Mouse (Mus musculus): Measurements from ENCODE around the gene Rab3gap2. TPM values are rescaled to one million over a fixed set of nuclear protein-coding genes. Genes with fewer than 3 reads are reported as not detected.
A peak's percentile ranks its signal among the peaks of the same experiment; 100 is the strongest.
"Not testable (repeated sequence)": the region's sequence is repeated elsewhere in the genome, so short reads cannot be mapped to it uniquely, and the experiment has no call there.

Gene Rab3gap2
- polyA plus RNA-seq, 1 experiment = 23.6 TPM

DNA sequence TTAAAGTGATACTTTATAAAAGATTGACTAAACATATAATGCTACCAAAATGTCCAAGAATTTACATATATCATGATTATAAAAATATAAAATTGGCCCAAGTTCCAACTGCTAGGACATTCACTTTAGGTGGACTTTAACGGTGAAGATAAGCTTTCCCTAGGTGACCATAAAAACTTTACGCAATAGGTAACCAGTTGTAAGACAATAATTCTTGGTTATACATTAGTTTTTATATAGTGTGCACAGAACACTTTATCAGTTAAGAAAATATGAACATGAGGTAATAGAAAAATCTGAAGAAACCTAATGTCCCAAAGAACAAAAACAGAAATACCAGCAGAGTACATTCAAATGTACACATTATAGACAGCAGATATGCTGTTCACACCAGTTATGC, 104.4 kb downstream of the Rab3gap2 start:
- no peaks in the 10 kb centered on the region for H3K27me3 ChIP-seq (ENCODE audit: control insufficient read depth, insufficient read depth, low read length)
- H3K27ac ChIP-seq (ENCODE audit: insufficient read depth, low read depth, low read length) = peak overlapping the region; percentile 100
- H3K36me3 ChIP-seq (ENCODE audit: control insufficient read depth, insufficient read depth, low read length) = peaks cover 20% of the 10 kb centered on the region
- H3K4me1 ChIP-seq (ENCODE audit: control insufficient read depth, insufficient read depth, insufficient read length, low read length) = peaks cover 22% of the 10 kb centered on the region
- TF ChIP-seq POLR2A (IDR thresholded peaks at IDR 0.05; ENCODE audit: low read depth, low read length) (no peak), CTCF (IDR thresholded peaks at IDR 0.05; ENCODE audit: extremely low read depth, insufficient read length, insufficient replicate concordance, low read depth, low read length) (no peak)
- no peak overlapping the region for H3K4me3 ChIP-seq (ENCODE audit: low read depth, low read length)
- 41% methylated on average over 2 of the region's 2 CpGs for WGBS

DNA sequence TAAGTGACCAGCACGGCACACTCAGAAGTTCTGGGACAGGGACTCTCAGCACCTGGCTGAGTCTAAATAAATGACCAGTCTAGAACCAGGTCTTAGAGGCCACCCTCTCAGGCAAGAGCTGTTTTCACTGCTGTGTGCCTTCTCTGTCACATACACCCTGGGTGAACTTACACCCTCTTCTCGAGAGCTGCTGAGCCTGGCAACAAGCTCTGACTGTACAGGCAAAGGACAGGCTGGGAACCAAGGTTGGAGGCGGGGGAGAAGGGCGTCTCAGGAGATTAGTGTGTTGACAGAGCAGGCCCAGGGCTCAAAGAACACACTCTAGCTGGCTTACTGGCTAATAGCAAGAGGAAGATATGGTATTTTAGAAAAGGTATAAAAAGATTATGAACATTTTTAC, 105.0 kb downstream of the Rab3gap2 start:
- peak overlapping the region; percentile 100 for H3K27ac ChIP-seq (ENCODE audit: insufficient read depth, low read depth, low read length)
- TF ChIP-seq CTCF (IDR thresholded peaks at IDR 0.05; ENCODE audit: extremely low read depth, insufficient read length, insufficient replicate concordance, low read depth, low read length) = no peak
- peak; percentile 69; the same call in 1 of the 2 replicates for TF ChIP-seq POLR2A (IDR thresholded peaks at IDR 0.05; ENCODE audit: low read depth, low read length)
- H3K4me1 ChIP-seq (ENCODE audit: control insufficient read depth, insufficient read depth, insufficient read length, low read length) = peaks cover 22% of the 10 kb centered on the region
- 34% methylated on average over 4 of the region's 4 CpGs for whole genome bisulfite sequencing
- no peak overlapping the region for H3K4me3 ChIP-seq (ENCODE audit: low read depth, low read length)
- no peaks in the 10 kb centered on the region for H3K27me3 ChIP-seq (ENCODE audit: control insufficient read depth, insufficient read depth, low read length)
- peaks cover 24% of the 10 kb centered on the region for H3K36me3 ChIP-seq (ENCODE audit: control insufficient read depth, insufficient read depth, low read length)

DNA sequence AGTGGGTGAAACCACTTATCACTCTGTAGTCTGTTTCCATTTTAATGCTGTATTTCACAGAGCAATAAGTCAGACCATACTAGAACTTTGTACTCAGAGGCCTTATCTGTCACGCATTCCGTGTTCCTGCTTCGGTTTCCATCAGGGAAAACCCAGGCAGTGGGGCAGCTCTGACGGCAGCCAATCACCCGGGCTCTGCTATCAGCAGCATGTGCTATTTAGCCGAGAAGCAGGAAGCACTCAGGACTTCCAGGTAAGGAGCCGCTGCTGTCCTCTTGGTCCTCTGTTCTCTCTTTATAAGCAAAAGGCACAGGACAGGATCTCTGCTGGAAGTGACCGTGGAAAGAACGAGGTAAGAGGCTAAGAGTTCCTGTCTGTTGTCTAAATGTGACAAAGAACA, 108.0 kb downstream of the Rab3gap2 start:
- no peaks in the 10 kb centered on the region for H3K27me3 ChIP-seq (ENCODE audit: control insufficient read depth, insufficient read depth, low read length)
- H3K27ac ChIP-seq (ENCODE audit: insufficient read depth, low read depth, low read length) = peak overlapping the region; percentile 100
- peak overlapping the region; percentile 80 for H3K4me3 ChIP-seq (ENCODE audit: low read depth, low read length)
- 27% methylated on average over 9 of the region's 9 CpGs for WGBS
- H3K4me1 ChIP-seq (ENCODE audit: control insufficient read depth, insufficient read depth, insufficient read length, low read length) = peaks cover 16% of the 10 kb centered on the region
- peaks cover 28% of the 10 kb centered on the region for H3K36me3 ChIP-seq (ENCODE audit: control insufficient read depth, insufficient read depth, low read length)
- TF ChIP-seq CTCF (IDR thresholded peaks at IDR 0.05; ENCODE audit: extremely low read depth, insufficient read length, insufficient replicate concordance, low read depth, low read length) = no peak
- peak; percentile 97 for TF ChIP-seq POLR2A (IDR thresholded peaks at IDR 0.05; ENCODE audit: low read depth, low read length)

DNA sequence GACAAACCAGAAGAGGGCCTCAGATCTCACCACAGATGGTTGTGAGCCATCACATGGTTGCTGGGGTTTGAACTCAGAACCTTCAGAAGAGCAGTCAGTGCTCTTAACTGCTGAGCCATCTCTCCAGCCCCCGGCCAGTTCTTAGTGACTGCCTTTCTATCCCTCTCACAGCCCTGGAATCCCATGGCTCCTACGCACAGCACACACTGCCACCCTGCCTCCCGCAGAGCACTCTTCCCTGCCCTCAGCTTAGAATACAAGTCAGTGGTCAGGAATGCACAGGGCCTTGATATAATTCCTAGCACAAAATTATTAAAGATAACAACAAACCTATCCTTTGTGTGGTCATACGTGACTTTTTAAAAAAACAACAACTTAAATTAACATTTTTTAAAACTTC, 110.6 kb downstream of the Rab3gap2 start:
- Histone ChIP-seq H3K36me3 (ENCODE audit: control insufficient read depth, insufficient read depth, low read length) (peaks cover 36% of the 10 kb centered on the region), H3K27me3 (ENCODE audit: control insufficient read depth, insufficient read depth, low read length) (no peaks in the 10 kb centered on the region), H3K27ac (ENCODE audit: insufficient read depth, low read depth, low read length) (no peak overlapping the region), H3K4me1 (ENCODE audit: control insufficient read depth, insufficient read depth, insufficient read length, low read length) (peaks cover 8% of the 10 kb centered on the region), H3K4me3 (ENCODE audit: low read depth, low read length) (no peak overlapping the region)
- 56% methylated on average over 4 of the region's 4 CpGs for WGBS
- TF ChIP-seq CTCF (IDR thresholded peaks at IDR 0.05; ENCODE audit: extremely low read depth, insufficient read length, insufficient replicate concordance, low read depth, low read length) = no peak
- TF ChIP-seq POLR2A (IDR thresholded peaks at IDR 0.05; ENCODE audit: low read depth, low read length) = peak; percentile 69

DNA sequence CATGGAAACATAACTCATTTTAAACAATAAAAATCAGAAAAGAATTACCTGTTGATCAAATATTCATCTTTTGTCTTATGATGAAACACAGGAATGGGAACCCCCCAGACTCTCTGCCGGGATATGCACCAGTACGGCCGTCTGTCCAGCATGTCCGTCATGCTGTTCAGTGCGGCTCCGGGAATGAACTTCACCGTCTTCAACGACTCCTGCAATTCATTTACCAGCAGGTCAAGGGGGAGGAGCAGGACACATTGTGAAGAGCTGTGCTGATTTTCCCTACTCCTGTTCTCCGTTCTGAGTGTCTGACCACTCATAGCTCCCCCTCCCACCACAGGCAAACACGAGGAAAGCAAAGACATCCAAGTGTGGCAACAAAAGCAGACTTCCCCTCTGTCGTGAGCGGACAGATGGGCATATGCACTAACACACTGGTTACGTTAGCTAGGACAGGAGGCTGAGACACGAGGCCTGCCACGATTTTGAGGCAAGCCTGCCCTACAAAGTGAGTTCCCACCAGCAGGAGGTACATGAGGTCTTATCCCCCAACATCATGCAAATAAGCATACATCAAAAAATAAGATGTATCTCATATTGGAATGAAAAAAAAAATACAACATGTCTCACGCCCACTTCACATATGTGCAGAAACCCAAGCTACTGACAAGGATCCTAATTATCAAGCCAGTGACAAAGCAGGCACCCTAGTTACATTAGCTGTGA, 112.1 kb downstream of the Rab3gap2 start:
- H3K27me3 ChIP-seq (ENCODE audit: control insufficient read depth, insufficient read depth, low read length) = no peaks in the 10 kb centered on the region
- 88% methylated on average over 16 of the region's 16 CpGs for WGBS
- H3K4me1 ChIP-seq (ENCODE audit: control insufficient read depth, insufficient read depth, insufficient read length, low read length) = peaks cover 5% of the 10 kb centered on the region; the same call in 1 of the 2 replicates
- H3K36me3 ChIP-seq (ENCODE audit: control insufficient read depth, insufficient read depth, low read length) = peaks cover 46% of the 10 kb centered on the region
- no peak overlapping the region for H3K27ac ChIP-seq (ENCODE audit: insufficient read depth, low read depth, low read length)
- no peak overlapping the region for H3K4me3 ChIP-seq (ENCODE audit: low read depth, low read length)
- TF ChIP-seq POLR2A (IDR thresholded peaks at IDR 0.05; ENCODE audit: low read depth, low read length) (no peak), CTCF (IDR thresholded peaks at IDR 0.05; ENCODE audit: extremely low read depth, insufficient read length, insufficient replicate concordance, low read depth, low read length) (no peak)

DNA sequence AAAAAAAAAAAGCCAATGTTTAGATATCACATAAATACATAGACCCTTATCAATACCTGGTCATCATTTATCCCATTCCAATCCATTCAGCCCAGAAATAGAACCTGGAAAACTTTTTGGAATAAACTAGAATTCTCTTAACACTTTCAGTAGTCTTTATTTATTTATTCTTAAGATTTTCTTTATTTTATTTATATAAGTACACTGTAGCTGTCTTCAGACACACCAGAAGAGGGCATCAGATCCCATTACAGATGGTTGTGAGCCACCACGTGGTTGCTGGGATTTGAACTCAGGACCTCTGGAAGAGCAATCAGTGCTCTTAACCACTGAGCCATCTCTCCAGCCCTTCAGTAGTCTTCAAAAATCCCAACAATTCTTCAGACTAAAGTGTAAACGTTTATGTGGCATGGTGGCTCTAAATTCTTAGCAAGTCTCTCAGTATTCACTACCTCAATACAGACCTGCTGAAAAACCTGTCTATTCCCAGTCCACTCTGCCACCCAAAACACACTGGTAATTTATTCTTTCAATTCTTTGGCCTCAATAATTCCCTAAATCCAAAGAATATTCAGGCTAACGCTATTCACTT, 123.9 kb downstream of the Rab3gap2 start:
- H3K36me3 ChIP-seq (ENCODE audit: control insufficient read depth, insufficient read depth, low read length) = peaks cover 37% of the 10 kb centered on the region
- H3K4me3 ChIP-seq (ENCODE audit: low read depth, low read length); H3K27me3 ChIP-seq (ENCODE audit: control insufficient read depth, insufficient read depth, low read length); H3K4me1 ChIP-seq (ENCODE audit: control insufficient read depth, insufficient read depth, insufficient read length, low read length); H3K27ac ChIP-seq (ENCODE audit: insufficient read depth, low read depth, low read length): not testable (repeated sequence)
- 31% methylated on average over 3 of the region's 3 CpGs for WGBS

DNA sequence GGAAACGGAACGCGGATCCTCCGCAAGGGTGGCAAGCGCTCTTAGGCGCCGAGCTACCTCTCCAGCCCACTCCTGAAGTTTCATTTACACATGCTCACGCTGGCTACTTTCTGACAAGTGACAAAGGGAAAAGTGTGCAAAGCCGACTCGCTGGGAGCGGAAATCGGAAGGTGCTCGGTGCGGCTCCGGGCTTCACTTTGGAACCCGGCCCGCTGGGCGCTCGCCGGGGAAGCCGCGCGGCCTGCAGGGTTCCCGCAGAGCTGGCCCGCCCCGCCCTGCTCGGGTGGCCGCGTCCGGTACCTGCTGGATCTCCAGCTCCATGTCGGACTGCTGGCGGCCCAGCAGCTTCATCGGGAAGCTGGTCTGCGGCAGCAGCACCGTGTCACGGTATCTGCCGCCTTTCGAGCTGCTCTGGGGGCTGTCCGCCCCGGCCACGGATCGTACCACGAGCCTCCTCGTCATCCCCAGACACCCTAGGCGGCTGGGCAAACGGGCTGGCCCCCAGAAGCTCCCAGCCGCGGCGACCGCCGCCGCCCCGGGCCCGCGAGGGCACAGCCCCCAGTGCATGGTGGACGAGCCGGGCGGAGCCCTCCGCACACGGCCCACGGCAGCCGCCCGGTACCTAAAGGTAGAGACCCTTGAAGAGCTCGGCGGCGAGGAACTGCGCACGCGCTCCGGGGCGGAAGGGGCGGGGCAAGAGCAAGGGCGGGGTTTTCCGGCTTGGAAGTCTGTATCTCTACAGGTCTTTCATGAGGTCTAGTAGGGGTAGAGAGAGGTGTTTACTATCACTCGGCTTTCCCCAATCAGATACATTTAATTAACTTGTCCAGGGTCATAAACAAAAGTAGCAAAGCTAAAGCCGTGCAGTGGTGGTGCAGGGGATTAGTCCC, 125.0 kb downstream of the Rab3gap2 start, which contains the start of gene Iars2:
Gene Iars2, minus strand, starts transcription at position 676 of the 890 bp plus-strand sequence.
- H3K36me3 ChIP-seq (ENCODE audit: control insufficient read depth, insufficient read depth, low read length) = peaks cover 26% of the 10 kb centered on the region
- no peaks in the 10 kb centered on the region for H3K27me3 ChIP-seq (ENCODE audit: control insufficient read depth, insufficient read depth, low read length)
- TF ChIP-seq CTCF (IDR thresholded peaks at IDR 0.05; ENCODE audit: extremely low read depth, insufficient read length, insufficient replicate concordance, low read depth, low read length) (peak; percentile 23; the same call in 1 of the 2 replicates), POLR2A (IDR thresholded peaks at IDR 0.05; ENCODE audit: low read depth, low read length) (peak; percentile 44; the same call in 1 of the 2 replicates)
- peaks cover 4% of the 10 kb centered on the region; the same call in 1 of the 2 replicates for H3K4me1 ChIP-seq (ENCODE audit: control insufficient read depth, insufficient read depth, insufficient read length, low read length)
- peak within 1 kb of the TSS; percentile 73 for H3K27ac ChIP-seq (ENCODE audit: insufficient read depth, low read depth, low read length)
- H3K4me3 ChIP-seq (ENCODE audit: low read depth, low read length) = peak within 1 kb of the TSS; percentile 77
- WGBS = under 1% methylated on average over 76 of the region's 76 CpGs
